Mouse (Mus musculus) midbrain, embryonic 14.5 days (tissue): ENCODE measurements at regions not wholly inside any gene's neighbourhood (a gene's known extent, or its start where the extent isn't known, plus 50 kb on each side); places are given as distances from the start of the nearest gene placed in this dataset.

Experiments used
- ATAC-seq: fragments of 200-750 bp; cut with Nextera tagmentation; 2 replicates; pipeline ENCODE4 v1.8.0; 2017; ENCODE audit warnings: moderate number of reproducible peaks, moderate library complexity; ENCODE audit not compliant: low FRiP score, low TSS enrichment
- DNase-seq: peaks from one replicate; pipeline ENCODE4 v3.0.0-alpha.2; 2015
- H3K27ac ChIP-seq: fragments of 300-500 bp; sonication (generic); replicated peaks from 2 replicates; pipeline ENCODE4 v1.5.1; 2014; ENCODE audit warnings: mild to moderate bottlenecking, low read depth, low read length, moderate library complexity
- H3K27me3 ChIP-seq: fragments of 300-500 bp; sonication (generic); 2 replicates; pipeline ENCODE4 v1.6.1; 2014; ENCODE audit warnings: low read length, control low read depth, mixed read lengths; ENCODE audit not compliant: control insufficient read depth, insufficient read depth
- H3K36me3 ChIP-seq: fragments of 300-500 bp; sonication (generic); 2 replicates; pipeline ENCODE4 v1.6.1; 2014; ENCODE audit warnings: low read length, control low read depth; ENCODE audit not compliant: control insufficient read depth, insufficient read depth
- H3K4me1 ChIP-seq: fragments of 300-500 bp; sonication (generic); 2 replicates; pipeline ENCODE4 v1.6.1; 2014; ENCODE audit warnings: mild to moderate bottlenecking, antibody characterized with exemption, low read length, control low read depth; ENCODE audit not compliant: control insufficient read depth, insufficient read depth
- H3K4me2 ChIP-seq: fragments of 300-500 bp; sonication (generic); 2 replicates; pipeline ENCODE4 v1.6.1; 2014; ENCODE audit warnings: mild to moderate bottlenecking, low read length, moderate library complexity
- H3K4me3 ChIP-seq: fragments of 300-500 bp; sonication (generic); replicated peaks from 2 replicates; pipeline ENCODE4 v1.5.1; 2014; ENCODE audit warnings: low read depth, low read length
- H3K9ac ChIP-seq: fragments of 300-500 bp; sonication (generic); replicated peaks from 2 replicates; pipeline ENCODE4 v1.6.1; 2014; ENCODE audit warnings: mild to moderate bottlenecking, low read length, moderate library complexity
- H3K9me3 ChIP-seq: fragments of 300-500 bp; sonication (generic); 2 replicates; pipeline ENCODE4 v1.6.1; 2016; ENCODE audit warnings: low read length, control low read depth, mixed read lengths; ENCODE audit not compliant: control insufficient read depth
- WGBS: fragments of 180-500 bp; shearing (Covaris S2); extraction: QIAGEN DNeasy Blood & Tissue Kit; methylation state at CpG from one replicate; pipeline ENCODE4 v1.1.7; 2014; 5-methylcytosine and 5-hydroxymethylcytosine counted together

GRCm38 (mm10) chr4:134990651-134991050, 60.0 kb downstream of the Syf2 start:
- Histone ChIP-seq H3K9ac (no peak overlapping the region), H3K27me3 (no peaks in the 10 kb centered on the region), H3K9me3 (no peaks in the 10 kb centered on the region), H3K36me3 (no peaks in the 10 kb centered on the region), H3K4me1 (peaks cover 7% of the 10 kb centered on the region), H3K4me3 (no peak overlapping the region), H3K4me2 (no peak overlapping the region), H3K27ac (no peak overlapping the region)
- DNase-seq (no peak), ATAC-seq (no peak)
- WGBS = 90% methylated on average over 11 of the region's 11 CpGs

GRCm38 (mm10) chr4:134993526-134994122, 62.9 kb downstream of the Syf2 start:
- H3K4me3 ChIP-seq = no peak overlapping the region
- H3K9me3 ChIP-seq = no peaks in the 10 kb centered on the region
- no peak overlapping the region for H3K4me2 ChIP-seq
- no peak overlapping the region for H3K27ac ChIP-seq
- H3K4me1 ChIP-seq = peaks cover 7% of the 10 kb centered on the region
- no peaks in the 10 kb centered on the region for H3K36me3 ChIP-seq
- no peak for ATAC-seq
- no peak for DNase-seq
- no peaks in the 10 kb centered on the region for H3K27me3 ChIP-seq
- WGBS = 50% methylated on average over 8 of the region's 8 CpGs
- H3K9ac ChIP-seq = no peak overlapping the region

GRCm38 (mm10) chr4:134994205-134994604, 63.5 kb downstream of the Syf2 start:
- no peak overlapping the region for H3K27ac ChIP-seq
- no peak overlapping the region for H3K4me2 ChIP-seq
- no peaks in the 10 kb centered on the region for H3K9me3 ChIP-seq
- no peak overlapping the region for H3K9ac ChIP-seq
- H3K4me3 ChIP-seq = no peak overlapping the region
- WGBS = 86% methylated on average over 2 of the region's 2 CpGs
- no peak for ATAC-seq
- H3K36me3 ChIP-seq = no peaks in the 10 kb centered on the region
- H3K4me1 ChIP-seq = peaks cover 7% of the 10 kb centered on the region
- no peaks in the 10 kb centered on the region for H3K27me3 ChIP-seq
- DNase-seq = no peak

GRCm38 (mm10) chr4:134994648-134995047, 64.0 kb downstream of the Syf2 start:
- Histone ChIP-seq H3K4me1 (peaks cover 7% of the 10 kb centered on the region), H3K36me3 (no peaks in the 10 kb centered on the region), H3K9me3 (no peaks in the 10 kb centered on the region), H3K27ac (0 out of 2 replicates have a peak overlapping the region, but pooled peaks have one; percentile 32), H3K4me3 (no peak overlapping the region), H3K4me2 (no peak overlapping the region), H3K9ac (no peak overlapping the region), H3K27me3 (no peaks in the 10 kb centered on the region)
- DNase-seq = no peak
- no peak for ATAC-seq
- 88% methylated on average over 6 of the region's 6 CpGs for WGBS

GRCm38 (mm10) chr4:134995052-134995451, 64.4 kb downstream of the Syf2 start:
- Histone ChIP-seq H3K4me1 (peaks cover 7% of the 10 kb centered on the region), H3K27me3 (no peaks in the 10 kb centered on the region), H3K4me3 (no peak overlapping the region), H3K36me3 (no peaks in the 10 kb centered on the region), H3K27ac (0 out of 2 replicates have a peak overlapping the region, but pooled peaks have one; percentile 32), H3K9me3 (no peaks in the 10 kb centered on the region), H3K9ac (no peak overlapping the region), H3K4me2 (no peak overlapping the region)
- DNase-seq (peak; percentile 51), ATAC-seq (no peak)
- WGBS = 49% methylated on average over 13 of the region's 13 CpGs

- no peaks in the 10 kb centered on the region for H3K27me3 ChIP-seq
- 90% methylated on average over 6 of the region's 6 CpGs for WGBS
- H3K9me3 ChIP-seq = no peaks in the 10 kb centered on the region
- H3K36me3 ChIP-seq = no peaks in the 10 kb centered on the region
- H3K9ac ChIP-seq = no peak overlapping the region
- DNase-seq = no peak
- no peak for ATAC-seq
- no peak overlapping the region for H3K27ac ChIP-seq
- no peak overlapping the region for H3K4me2 ChIP-seq
- no peak overlapping the region for H3K4me3 ChIP-seq
- peaks cover 7% of the 10 kb centered on the region for H3K4me1 ChIP-seq
Measured at GRCm38 (mm10) chr4:134996121-134996520, 65.4 kb downstream of the Syf2 start.

GRCm38 (mm10) chr4:134997461-134998434, 67.0 kb downstream of the Syf2 start:
- WGBS = 91% methylated on average over 26 of the region's 26 CpGs
- no peaks in the 10 kb centered on the region for H3K27me3 ChIP-seq
- H3K4me2 ChIP-seq = no peak overlapping the region
- no peak overlapping the region for H3K27ac ChIP-seq
- no peak overlapping the region for H3K4me3 ChIP-seq
- H3K36me3 ChIP-seq = no peaks in the 10 kb centered on the region
- H3K9me3 ChIP-seq = no peaks in the 10 kb centered on the region
- no peak for ATAC-seq
- peaks cover 7% of the 10 kb centered on the region for H3K4me1 ChIP-seq
- H3K9ac ChIP-seq = no peak overlapping the region
- no peak for DNase-seq

- H3K4me1 ChIP-seq = peaks cover 4% of the 10 kb centered on the region
- no peaks in the 10 kb centered on the region for H3K27me3 ChIP-seq
- no peak overlapping the region for H3K4me3 ChIP-seq
- DNase-seq (no peak), ATAC-seq (no peak)
- no peak overlapping the region for H3K27ac ChIP-seq
- H3K36me3 ChIP-seq = no peaks in the 10 kb centered on the region
- 71% methylated on average over 12 of the region's 12 CpGs for whole genome bisulfite sequencing
- no peaks in the 10 kb centered on the region for H3K9me3 ChIP-seq
- no peak overlapping the region for H3K9ac ChIP-seq
- no peak overlapping the region for H3K4me2 ChIP-seq
Measured at GRCm38 (mm10) chr4:134998928-134999658, 68.4 kb downstream of the Syf2 start.
